Mouse (Mus musculus): ENCODE measurements at regions not wholly inside any gene's neighbourhood (a gene's known extent, or its start where the extent isn't known, plus 50 kb on each side); places are given as distances from the start of the nearest gene placed in this dataset.

- no peaks in the 10 kb centered on the region for H3K27me3 ChIP-seq
- H3K36me3 ChIP-seq = no peaks in the 10 kb centered on the region
- no peak overlapping the region for H3K4me2 ChIP-seq (replicated peaks)
- WGBS = 88% methylated on average over 6 of the region's 6 CpGs
- no peaks in the 10 kb centered on the region for H3K9me3 ChIP-seq
- no peak for ATAC-seq (ENCODE audit: low FRiP score, low read depth)
- no peak overlapping the region for H3K9ac ChIP-seq (replicated peaks)
- H3K4me3 ChIP-seq = no peak overlapping the region
- no peak overlapping the region for H3K27ac ChIP-seq (replicated peaks)
- H3K4me1 ChIP-seq = no peaks in the 10 kb centered on the region
These were observed 171.1 kb upstream of the Cited2 start for GRCm38 (mm10) chr10:17551869-17552268.

GRCm38 (mm10) chr10:17552277-17552676 lies 170.7 kb upstream of the Cited2 start:
- H3K9me3 ChIP-seq = no peaks in the 10 kb centered on the region
- no peak overlapping the region for H3K27ac ChIP-seq (replicated peaks)
- H3K4me1 ChIP-seq = no peaks in the 10 kb centered on the region
- no peak for ATAC-seq (ENCODE audit: low FRiP score, low read depth)
- no peak overlapping the region for H3K4me2 ChIP-seq (replicated peaks)
- no peak overlapping the region for H3K9ac ChIP-seq (replicated peaks)
- no peaks in the 10 kb centered on the region for H3K36me3 ChIP-seq
- no peaks in the 10 kb centered on the region for H3K27me3 ChIP-seq
- H3K4me3 ChIP-seq = no peak overlapping the region

- Histone ChIP-seq H3K36me3 (no peaks in the 10 kb centered on the region), H3K4me1 (peaks cover 13% of the 10 kb centered on the region), H3K9me3 (no peaks in the 10 kb centered on the region), H3K4me3 (no peak overlapping the region), H3K4me2 (replicated peaks) (no peak overlapping the region), H3K27ac (replicated peaks) (no peak overlapping the region), H3K9ac (replicated peaks) (no peak overlapping the region), H3K27me3 (no peaks in the 10 kb centered on the region)
- no peak for ATAC-seq (ENCODE audit: low FRiP score, low read depth)
- WGBS = 77% methylated on average over 4 of the region's 4 CpGs
These were observed 166.6 kb upstream of the Cited2 start for GRCm38 (mm10) chr10:17556391-17556790.

- ATAC-seq (ENCODE audit: low FRiP score, low read depth) = peak; percentile 53; the same call in 1 of the 2 replicates
- no peak overlapping the region for H3K4me2 ChIP-seq (replicated peaks)
- no peak overlapping the region for H3K27ac ChIP-seq (replicated peaks)
These were observed 163.6 kb upstream of the Cited2 start for GRCm38 (mm10) chr10:17559370-17559955.

GRCm38 (mm10) chr10:17559980-17560379 lies 163.0 kb upstream of the Cited2 start:
- Histone ChIP-seq H3K9me3 (no peaks in the 10 kb centered on the region), H3K9ac (replicated peaks) (no peak overlapping the region), H3K27ac (replicated peaks) (peak overlapping the region; percentile 35; the same call in 1 of the 2 replicates), H3K4me2 (replicated peaks) (no peak overlapping the region), H3K4me1 (peaks cover 25% of the 10 kb centered on the region), H3K36me3 (no peaks in the 10 kb centered on the region), H3K4me3 (no peak overlapping the region), H3K27me3 (no peaks in the 10 kb centered on the region)
- WGBS = 16% methylated on average over 3 of the region's 3 CpGs
- ATAC-seq (ENCODE audit: low FRiP score, low read depth) = 0 out of 2 replicates have a peak, but pooled peaks have one; percentile 48

More at GRCm38 (mm10) chr10:17559370-17559955, 163.6 kb upstream of the Cited2 start:
- Histone ChIP-seq H3K9me3 (no peaks in the 10 kb centered on the region), H3K27me3 (no peaks in the 10 kb centered on the region), H3K4me3 (no peak overlapping the region), H3K4me1 (peaks cover 25% of the 10 kb centered on the region), H3K36me3 (no peaks in the 10 kb centered on the region), H3K9ac (replicated peaks) (no peak overlapping the region)
- 16% methylated on average over 5 of the region's 5 CpGs for WGBS

GRCm38 (mm10) chr10:17561466-17561865 lies 161.6 kb upstream of the Cited2 start:
- Histone ChIP-seq H3K9me3 (no peaks in the 10 kb centered on the region), H3K4me2 (replicated peaks) (no peak overlapping the region), H3K9ac (replicated peaks) (no peak overlapping the region), H3K27me3 (no peaks in the 10 kb centered on the region), H3K27ac (replicated peaks) (no peak overlapping the region), H3K4me1 (peaks cover 25% of the 10 kb centered on the region), H3K36me3 (no peaks in the 10 kb centered on the region), H3K4me3 (no peak overlapping the region)
- 76% methylated on average over 7 of the region's 7 CpGs for WGBS
- ATAC-seq (ENCODE audit: low FRiP score, low read depth) = no peak

GRCm38 (mm10) chr10:17561977-17562376 lies 161.0 kb upstream of the Cited2 start:
- Histone ChIP-seq H3K27ac (replicated peaks) (no peak overlapping the region), H3K27me3 (no peaks in the 10 kb centered on the region), H3K4me3 (no peak overlapping the region), H3K9ac (replicated peaks) (no peak overlapping the region), H3K4me2 (replicated peaks) (no peak overlapping the region), H3K9me3 (no peaks in the 10 kb centered on the region), H3K36me3 (no peaks in the 10 kb centered on the region), H3K4me1 (peaks cover 25% of the 10 kb centered on the region)
- 87% methylated on average over 5 of the region's 5 CpGs for WGBS
- no peak for ATAC-seq (ENCODE audit: low FRiP score, low read depth)

- H3K9ac ChIP-seq (replicated peaks) = no peak overlapping the region
- no peak for ATAC-seq (ENCODE audit: low FRiP score, low read depth)
- H3K27me3 ChIP-seq = no peaks in the 10 kb centered on the region
- H3K4me3 ChIP-seq = no peak overlapping the region
- peaks cover 25% of the 10 kb centered on the region for H3K4me1 ChIP-seq
- WGBS = 85% methylated on average over 7 of the region's 7 CpGs
- H3K36me3 ChIP-seq = no peaks in the 10 kb centered on the region
- no peaks in the 10 kb centered on the region for H3K9me3 ChIP-seq
- H3K4me2 ChIP-seq (replicated peaks) = no peak overlapping the region
- no peak overlapping the region for H3K27ac ChIP-seq (replicated peaks)
These were observed 160.3 kb upstream of the Cited2 start for GRCm38 (mm10) chr10:17562410-17563350.

GRCm38 (mm10) chr10:17563351-17563749 lies 159.7 kb upstream of the Cited2 start:
- H3K27me3 ChIP-seq = no peaks in the 10 kb centered on the region
- H3K9ac ChIP-seq (replicated peaks) = no peak overlapping the region
- H3K4me1 ChIP-seq = peaks cover 25% of the 10 kb centered on the region
- no peak for ATAC-seq (ENCODE audit: low FRiP score, low read depth)
- no peak overlapping the region for H3K4me3 ChIP-seq
- no peak overlapping the region for H3K27ac ChIP-seq (replicated peaks)
- H3K9me3 ChIP-seq = no peaks in the 10 kb centered on the region
- H3K36me3 ChIP-seq = no peaks in the 10 kb centered on the region
- H3K4me2 ChIP-seq (replicated peaks) = no peak overlapping the region
- 63% methylated on average over 4 of the region's 4 CpGs for WGBS

- no peaks in the 10 kb centered on the region for H3K27me3 ChIP-seq
- H3K9me3 ChIP-seq = no peaks in the 10 kb centered on the region
- WGBS = 75% methylated on average over 6 of the region's 6 CpGs
- no peak overlapping the region for H3K27ac ChIP-seq (replicated peaks)
- no peaks in the 10 kb centered on the region for H3K36me3 ChIP-seq
- H3K4me1 ChIP-seq = peaks cover 20% of the 10 kb centered on the region
- H3K4me3 ChIP-seq = no peak overlapping the region
- no peak overlapping the region for H3K9ac ChIP-seq (replicated peaks)
- H3K4me2 ChIP-seq (replicated peaks) = no peak overlapping the region
- no peak for ATAC-seq (ENCODE audit: low FRiP score, low read depth)
These were observed 158.0 kb upstream of the Cited2 start for GRCm38 (mm10) chr10:17564895-17565620.

GRCm38 (mm10) chr10:17566975-17567374 lies 156.0 kb upstream of the Cited2 start:
- Histone ChIP-seq H3K27me3 (no peaks in the 10 kb centered on the region), H3K9me3 (no peaks in the 10 kb centered on the region), H3K27ac (replicated peaks) (no peak overlapping the region), H3K4me1 (peaks cover 13% of the 10 kb centered on the region), H3K4me3 (no peak overlapping the region), H3K9ac (replicated peaks) (no peak overlapping the region), H3K36me3 (no peaks in the 10 kb centered on the region), H3K4me2 (replicated peaks) (no peak overlapping the region)
- 86% methylated on average over 5 of the region's 5 CpGs for WGBS
- no peak for ATAC-seq (ENCODE audit: low FRiP score, low read depth)

- Histone ChIP-seq H3K4me3 (no peak overlapping the region), H3K9me3 (no peaks in the 10 kb centered on the region), H3K4me2 (replicated peaks) (no peak overlapping the region), H3K4me1 (peaks cover 8% of the 10 kb centered on the region), H3K27ac (replicated peaks) (no peak overlapping the region), H3K36me3 (no peaks in the 10 kb centered on the region), H3K9ac (replicated peaks) (no peak overlapping the region), H3K27me3 (no peaks in the 10 kb centered on the region)
- no peak for ATAC-seq (ENCODE audit: low FRiP score, low read depth)
- 89% methylated on average over 3 of the region's 3 CpGs for WGBS
These were observed 155.4 kb upstream of the Cited2 start for GRCm38 (mm10) chr10:17567631-17568030.
